Mouse (Mus musculus) heart, postnatal 0 days (tissue): ENCODE results near the gene Rpl26.

Experiments
- CTCF ChIP-seq: IDR thresholded peaks from 2 replicates; pipeline ENCODE4 v1.5.1; 2016; ENCODE audit warnings: antibody characterized with exemption, control low read depth, low read depth
- EP300 ChIP-seq: IDR thresholded peaks from 2 replicates; pipeline ENCODE4 v1.6.1; 2016; ENCODE audit warnings: antibody characterized with exemption, low read depth

GRCm38 (mm10) chr11:68852932-68853409 is 48.4 kb upstream of the Rpl26 start:
- no peak for TF ChIP-seq CTCF
- no peak; the same call in 1 of the 2 replicates for TF ChIP-seq EP300
